In genomic region chr4:40846143-40846931, GRCm38 (mm10) we compare ENCODE assay signal across 11 mouse cellular contexts. TPM values are rescaled to one million over a fixed set of nuclear protein-coding genes. Genes with fewer than 3 reads are reported as not detected.
DNase-seq lines count a peak whose midpoint lies in the region; ATAC-seq and TF ChIP-seq lines count a peak whose summit lies in the region.
"Had no signal": no experiment of that assay in that cellular context is flagged by ENCODE, and none has a peak within 500 bp of the region (broad histone marks: within the 10 kb centered on the region; RNA-seq: fewer than 3 reads in every experiment).

No protein-coding gene starts in this region.

- peak; percentile 66 for DNase-seq in adrenal gland, adult 2 months
- no peak for DNase-seq in adrenal gland, adult 18-20 months (ENCODE audit: low spot score in 2 of 2)
- DNase-seq in lung, postnatal 14 days: no peak
- no peak for DNase-seq in embryo, embryonic 10.5 days (ENCODE audit: low spot score)
- DNase-seq in hindbrain, postnatal 0 days (ENCODE audit: low spot score): no peak
- DNase-seq: cerebellum, adult 8-10 months had no signal

- no peaks in the 10 kb centered on the region for H3K27me3 ChIP-seq in lung, embryonic 15.5 days
- H3K27me3 ChIP-seq in heart, embryonic 14.5 days (ENCODE audit: control insufficient read depth, insufficient read depth, low read length): no peaks in the 10 kb centered on the region
- no peaks in the 10 kb centered on the region for H3K27me3 ChIP-seq in hindbrain, postnatal 0 days (ENCODE audit: insufficient read depth, low read length)
- H3K27me3 ChIP-seq: hindbrain, embryonic 13.5 days; neural tube, embryonic 12.5 days had no signal

- no peaks in the 10 kb centered on the region for H3K36me3 ChIP-seq in lung, embryonic 15.5 days
- H3K36me3 ChIP-seq in heart, embryonic 14.5 days (ENCODE audit: control insufficient read depth, insufficient read depth, low read length): peaks cover 7% of the 10 kb centered on the region; the same call in 1 of the 2 replicates
- H3K36me3 ChIP-seq in macrophage (ENCODE audit: inconsistent target): no peaks in the 10 kb centered on the region
- no peaks in the 10 kb centered on the region for H3K36me3 ChIP-seq in hindbrain, postnatal 0 days (ENCODE audit: insufficient read depth, low read length)
- H3K36me3 ChIP-seq: hindbrain, embryonic 13.5 days; neural tube, embryonic 12.5 days had no signal

- no peak overlapping the region for H3K4me3 ChIP-seq in lung, embryonic 15.5 days
- H3K4me3 ChIP-seq in heart, embryonic 14.5 days (ENCODE audit: control insufficient read depth in 1 of 2, insufficient read depth in 1 of 2, low read depth in 1 of 2, low read length in 2 of 2): no peak overlapping the region
- H3K4me3 ChIP-seq in macrophage (ENCODE audit: inconsistent target): no peak overlapping the region
- no peak overlapping the region for H3K4me3 ChIP-seq in hindbrain, postnatal 0 days (ENCODE audit: low read length)
- H3K4me3 ChIP-seq: hindbrain, embryonic 13.5 days; neural tube, embryonic 12.5 days had no signal

- TF ChIP-seq CTCF in hindbrain, postnatal 0 days (IDR thresholded peaks at IDR 0.05; ENCODE audit: low read depth): no peak

- H3K9ac ChIP-seq in lung, embryonic 15.5 days: no peak overlapping the region
- H3K9ac ChIP-seq in heart, embryonic 14.5 days (ENCODE audit: low read length): peak overlapping the region; percentile 55
- no peak overlapping the region for H3K9ac ChIP-seq in hindbrain, postnatal 0 days (replicated peaks; ENCODE audit: low read length)
- H3K9ac ChIP-seq: hindbrain, embryonic 13.5 days; neural tube, embryonic 12.5 days had no signal

- no peak for ATAC-seq in lung, embryonic 15.5 days (ENCODE audit: borderline replicate concordance, extremely low read depth, low FRiP score, low TSS enrichment)
- ATAC-seq in heart, embryonic 14.5 days (ENCODE audit: insufficient number of reproducible peaks, insufficient read depth, low FRiP score, low read depth): no peak
- no peak for ATAC-seq in hindbrain, postnatal 0 days

- H3K9me3 ChIP-seq in lung, embryonic 15.5 days: no peaks in the 10 kb centered on the region
- H3K9me3 ChIP-seq in heart, embryonic 14.5 days (ENCODE audit: control insufficient read depth, low read length): no peaks in the 10 kb centered on the region
- H3K9me3 ChIP-seq in hindbrain, postnatal 0 days (ENCODE audit: low read length): no peaks in the 10 kb centered on the region
- H3K9me3 ChIP-seq: hindbrain, embryonic 13.5 days; neural tube, embryonic 12.5 days had no signal

- peak overlapping the region; percentile 95 for H3K27ac ChIP-seq in lung, embryonic 15.5 days
- peak overlapping the region; percentile 42 to 95; a peak in 3 of 4 replicates for H3K27ac ChIP-seq in heart, embryonic 14.5 days (replicated peaks in 1 of 2; ENCODE audit: control insufficient read depth in 1 of 2, insufficient read depth in 1 of 2, low read depth in 2 of 2, low read length in 2 of 2)
- H3K27ac ChIP-seq in macrophage: peak overlapping the region; percentile 84
- no peak overlapping the region for H3K27ac ChIP-seq in hindbrain, postnatal 0 days
- H3K27ac ChIP-seq: hindbrain, embryonic 13.5 days; neural tube, embryonic 12.5 days had no signal

- peaks cover 96% of the 10 kb centered on the region for H3K79me2 ChIP-seq in macrophage (ENCODE audit: inconsistent target)

- peak overlapping the region; percentile 13; the same call in 1 of the 2 replicates for H3K4me2 ChIP-seq in lung, embryonic 15.5 days
- peak overlapping the region; percentile 41 for H3K4me2 ChIP-seq in heart, embryonic 14.5 days (ENCODE audit: low read length)
- no peak overlapping the region for H3K4me2 ChIP-seq in hindbrain, postnatal 0 days (ENCODE audit: low read depth, low read length)
- H3K4me2 ChIP-seq: hindbrain, embryonic 13.5 days; neural tube, embryonic 12.5 days had no signal

- peaks cover 76% of the 10 kb centered on the region for H3K4me1 ChIP-seq in lung, embryonic 15.5 days
- peaks cover 53 to 99% of the 10 kb centered on the region in 2 experiments for H3K4me1 ChIP-seq in heart, embryonic 14.5 days (ENCODE audit: control insufficient read depth in 2 of 2, insufficient read depth in 2 of 2, low read length in 2 of 2)
- H3K4me1 ChIP-seq in hindbrain, postnatal 0 days (ENCODE audit: insufficient read depth, low read length): peaks cover 12% of the 10 kb centered on the region

- WGBS in lung, embryonic 15.5 days: 44% methylated on average over 7 of the region's 7 CpGs
- WGBS in heart, embryonic 14.5 days: 30% methylated on average over 7 of the region's 7 CpGs
- WGBS in macrophage (ENCODE audit: missing documents): 10% methylated on average over 7 of the region's 7 CpGs
- WGBS in hindbrain, postnatal 0 days: 88% methylated on average over 7 of the region's 7 CpGs

RNA-seq across cellular contexts. Expression of gene B4galt1, which starts 7.5 kb away (rescaled TPM):
- total RNA-seq in adrenal gland, adult 2 months (2021): 10 to 100 TPM; 53.0 to 67.7 TPM
- 166 and 197 TPM in 2 replicates for polyA plus RNA-seq in adrenal gland, adult 2 months (2012; rRNA removed)
- 10 to 100 TPM; 53.1 to 62.5 TPM for total RNA-seq in adrenal gland, adult 18-20 months (2021)
- 70.0 and 74.5 TPM in 2 replicates for polyA plus RNA-seq in lung, embryonic 15.5 days (2015; fragmentation: Nextera tagmentation; extraction: Ambion mirVana)
- 58.5 and 60.6 TPM in 2 replicates for polyA plus RNA-seq in heart, embryonic 14.5 days (2014; fragmentation: Nextera tagmentation; extraction: Ambion mirVana)
- total RNA-seq in macrophage (2018; cell fraction: chromatin; rRNA removed): 10 to 100 TPM; 21.8 to 67.0 (median 38.1) TPM
- 100 to 1,000 TPM in 10 of 26 experiments, 10 to 100 TPM in 16; 68.0 to 139 (median 95.9) TPM for total RNA-seq in macrophage (2018; cell fraction: cytosol; rRNA removed)
- 100 to 1,000 TPM in 19 of 26 experiments, 10 to 100 TPM in 7; 52.3 to 227 (median 128) TPM for total RNA-seq in macrophage (2018; cell fraction: nucleus; rRNA removed)
- 54.5 to 89.1 TPM (median 55.9 TPM) in 3 replicates for polyA plus RNA-seq in macrophage (2018)
- total RNA-seq in hindbrain, postnatal 0 days (2014; rRNA removed): 14.5 and 14.8 TPM in 2 replicates
- polyA plus RNA-seq in hindbrain, postnatal 0 days (2015; fragmentation: Nextera tagmentation; extraction: Ambion mirVana): 7.1 and 7.6 TPM in 2 replicates
